30 mouse cellular contexts compared by ENCODE assay signal in genomic region chr8:69701810-69702209, GRCm38 (mm10). TPM values are rescaled to one million over a fixed set of nuclear protein-coding genes. Genes with fewer than 3 reads are reported as not detected.
DNase-seq lines count a peak whose midpoint lies in the region; ATAC-seq and TF ChIP-seq lines count a peak whose summit lies in the region.
"Had no signal": no experiment of that assay in that cellular context is flagged by ENCODE, and none has a peak within 500 bp of the region (broad histone marks: within the 10 kb centered on the region; RNA-seq: fewer than 3 reads in every experiment).

No protein-coding gene starts in this region.

- peak; percentile 71 for DNase-seq in heart, adult 11 months
- DNase-seq in heart, adult 9 months (ENCODE audit: low spot score in 2 of 2), result no peak
- peak; percentile 17 for DNase-seq in thymus, postnatal 14 days
- DNase-seq in thymus, postnatal 10 days (ENCODE audit: low spot score in 2 of 2), result no peak
- DNase-seq in R1 (ENCODE audit: low read depth, low spot score), result peak; percentile 55
- DNase-seq: cerebellum, adult 2 months; cerebellum, postnatal 25 days; forebrain, postnatal 0 days; gastrocnemius, postnatal 36 days; heart, adult 2 months; heart, postnatal 14 days; kidney, adult 18-20 months; layer of hippocampus, postnatal 36 days; liver, embryonic 13.5 days; lung, adult 18-20 months; lung, postnatal 14 days; midbrain, embryonic 14.5 days; retina, postnatal 1 day; right cerebral cortex, postnatal 14 days had no signal

- H3K9ac ChIP-seq in hindbrain, embryonic 12.5 days, result no peak overlapping the region
- H3K9ac ChIP-seq in heart, embryonic 11.5 days (ENCODE audit: low read depth, low read length), result no peak overlapping the region
- H3K9ac ChIP-seq: embryonic facial prominence, embryonic 15.5 days; forebrain, embryonic 12.5 days; forebrain, postnatal 0 days; limb, embryonic 15.5 days; liver, embryonic 13.5 days; neural tube, embryonic 15.5 days had no signal

- no peak overlapping the region for H3K27ac ChIP-seq in hindbrain, embryonic 12.5 days
- no peak overlapping the region for H3K27ac ChIP-seq in heart, embryonic 11.5 days (ENCODE audit: low read depth, low read length)
- H3K27ac ChIP-seq: embryonic facial prominence, embryonic 10.5 days; embryonic facial prominence, embryonic 15.5 days; forebrain, embryonic 12.5 days; heart, adult 2 months; hindbrain, embryonic 10.5 days; limb, embryonic 10.5 days; limb, embryonic 15.5 days; liver, embryonic 13.5 days; neural tube, embryonic 15.5 days had no signal

- no peak overlapping the region for H3K4me2 ChIP-seq in myocyte (ENCODE audit: low read depth)
- no peak overlapping the region for H3K4me2 ChIP-seq in hindbrain, embryonic 12.5 days (replicated peaks)
- H3K4me2 ChIP-seq in heart, embryonic 11.5 days, result no peak overlapping the region
- H3K4me2 ChIP-seq: embryonic facial prominence, embryonic 15.5 days; forebrain, embryonic 12.5 days; limb, embryonic 15.5 days; liver, embryonic 13.5 days; neural tube, embryonic 15.5 days had no signal

- no peak overlapping the region for H3ac ChIP-seq in myocyte (ENCODE audit: control insufficient read depth, insufficient read length)

- no peaks in the 10 kb centered on the region for H3K27me3 ChIP-seq in myocyte (ENCODE audit: control insufficient read depth, insufficient read depth, insufficient read length)
- H3K27me3 ChIP-seq in hindbrain, embryonic 12.5 days, result no peaks in the 10 kb centered on the region
- no peaks in the 10 kb centered on the region for H3K27me3 ChIP-seq in heart, embryonic 11.5 days (ENCODE audit: control insufficient read depth, insufficient read depth, low read length)
- H3K27me3 ChIP-seq: embryonic facial prominence, embryonic 15.5 days; forebrain, embryonic 12.5 days; limb, embryonic 15.5 days; liver, embryonic 13.5 days; neural tube, embryonic 15.5 days had no signal

- ATAC-seq in hindbrain, embryonic 12.5 days (ENCODE audit: low FRiP score), result no peak
- no peak for ATAC-seq in heart, embryonic 11.5 days (replicated peaks; ENCODE audit: insufficient number of reproducible peaks, low FRiP score, low TSS enrichment)
- ATAC-seq: forebrain, postnatal 0 days; hindbrain, embryonic 16.5 days had no signal

- 71% methylated on average over 6 of the region's 6 CpGs for WGBS in hindbrain, embryonic 12.5 days
- WGBS in heart, embryonic 11.5 days (ENCODE audit: insufficient replicate concordance), result 72% methylated on average over 6 of the region's 6 CpGs

- no peak for TF ChIP-seq POLR2A in myocyte (IDR thresholded peaks at IDR 0.05; ENCODE audit: insufficient read length, low read depth)

- no peaks in the 10 kb centered on the region for H3K9me3 ChIP-seq in hindbrain, embryonic 12.5 days (replicated peaks)
- peaks cover 6% of the 10 kb centered on the region for H3K9me3 ChIP-seq in heart, embryonic 11.5 days (replicated peaks; ENCODE audit: control insufficient read depth, low read length)
- H3K9me3 ChIP-seq: embryonic facial prominence, embryonic 15.5 days; limb, embryonic 10.5 days; limb, embryonic 15.5 days; liver, embryonic 13.5 days; neural tube, embryonic 15.5 days had no signal

- no peaks in the 10 kb centered on the region for H3K79me2 ChIP-seq in myocyte (ENCODE audit: control insufficient read depth, insufficient read depth)

- no peaks in the 10 kb centered on the region for H3K4me1 ChIP-seq in hindbrain, embryonic 12.5 days
- no peaks in the 10 kb centered on the region for H3K4me1 ChIP-seq in heart, embryonic 11.5 days (ENCODE audit: control insufficient read depth, insufficient read depth, low read length)
- H3K4me1 ChIP-seq: embryonic facial prominence, embryonic 10.5 days; embryonic facial prominence, embryonic 15.5 days; forebrain, embryonic 12.5 days; hindbrain, embryonic 10.5 days; limb, embryonic 10.5 days; limb, embryonic 15.5 days; liver, embryonic 13.5 days; neural tube, embryonic 15.5 days had no signal

- H3K36me3 ChIP-seq in myocyte (ENCODE audit: control insufficient read depth, insufficient read depth), result peaks cover 26% of the 10 kb centered on the region
- peaks cover 36% of the 10 kb centered on the region for H3K36me3 ChIP-seq in hindbrain, embryonic 12.5 days
- peaks cover 34% of the 10 kb centered on the region for H3K36me3 ChIP-seq in heart, embryonic 11.5 days (ENCODE audit: control insufficient read depth, insufficient read depth, low read length)

- no peak overlapping the region for H3K4me3 ChIP-seq in myocyte
- no peak overlapping the region for H3K4me3 ChIP-seq in hindbrain, embryonic 12.5 days
- no peak overlapping the region for H3K4me3 ChIP-seq in heart, embryonic 11.5 days (ENCODE audit: low read depth, low read length)
- H3K4me3 ChIP-seq: embryonic facial prominence, embryonic 10.5 days; embryonic facial prominence, embryonic 15.5 days; forebrain, embryonic 12.5 days; heart, adult 2 months; hindbrain, embryonic 10.5 days; limb, embryonic 10.5 days; limb, embryonic 15.5 days; liver, embryonic 13.5 days; neural tube, embryonic 15.5 days had no signal

TF ChIP-seq in myocyte, 11 proteins besides CTCF, POLR2A, EP300 and RAD21:
- TF ChIP-seq POLR2AphosphoS2 (IDR thresholded peaks at IDR 0.05; ENCODE audit: insufficient read length, low read depth) (peak; percentile 62), REST (IDR thresholded peaks at IDR 0.05; ENCODE audit: insufficient read depth, insufficient read length) (peak; percentile 72), TCF12 (IDR thresholded peaks at IDR 0.05; ENCODE audit: insufficient read depth, poor library complexity, severe bottlenecking) (no peak)
TF ChIP-seq in myocyte: peak in this region for 2.

RNA-seq across cellular contexts. Expression of gene Zfp869, which starts 8.7 kb away (rescaled TPM):
- 5.4 TPM for polyA plus RNA-seq in myocyte (2012; fragmentation: generic; extraction: Trizol)
- 28.5 and 31.6 TPM in 2 replicates for polyA plus RNA-seq in hindbrain, embryonic 12.5 days (2016; fragmentation: Nextera tagmentation; extraction: Ambion mirVana)
- 18.9 and 23.2 TPM in 2 replicates for polyA plus RNA-seq in heart, embryonic 11.5 days (2014; fragmentation: Nextera tagmentation; extraction: Ambion mirVana)

RNA-seq across cellular contexts. Expression of gene Zfp964, which starts 47.5 kb away (rescaled TPM):
- polyA plus RNA-seq in myocyte (2012; fragmentation: generic; extraction: Trizol), result 0.43 TPM
- polyA plus RNA-seq in hindbrain, embryonic 12.5 days (2016; fragmentation: Nextera tagmentation; extraction: Ambion mirVana), result 3.5 and 3.8 TPM in 2 replicates
- polyA plus RNA-seq in heart, embryonic 11.5 days (2014; fragmentation: Nextera tagmentation; extraction: Ambion mirVana), result 1.4 and 1.6 TPM in 2 replicates

RNA-seq across cellular contexts. Expression of gene Zfp963, which starts 48.0 kb away (rescaled TPM):
- polyA plus RNA-seq in myocyte (2012; fragmentation: generic; extraction: Trizol), result 0.97 TPM
- polyA plus RNA-seq in hindbrain, embryonic 12.5 days (2016; fragmentation: Nextera tagmentation; extraction: Ambion mirVana), result 6.6 and 7.3 TPM in 2 replicates
- 3.6 and 4.0 TPM in 2 replicates for polyA plus RNA-seq in heart, embryonic 11.5 days (2014; fragmentation: Nextera tagmentation; extraction: Ambion mirVana)

Comparison
In these comparisons a context has a peak if more than half of its experiments do, and no peak if none do; other contexts are left out.
1. DNase-seq: peak in heart, adult 11 months (single experiment), thymus, postnatal 14 days (single experiment) and R1 (single experiment); none in heart, adult 9 months (0 of 2) and thymus, postnatal 10 days (0 of 2).